Mouse (Mus musculus) cortical plate, adult 2 months (tissue): ENCODE measurements around the gene Tmem86a. TPM values are rescaled to one million over a fixed set of nuclear protein-coding genes. Genes with fewer than 3 reads are reported as not detected.

ENCODE experiments used
- H3K27ac ChIP-seq: fragments of 200-500 bp; 2 replicates; pipeline ENCODE4 v1.5.1; 2012; ENCODE audit warnings: low read length, control low read depth, inconsistent platforms; ENCODE audit not compliant: insufficient read depth
- H3K4me1 ChIP-seq: fragments of 200-500 bp; 2 replicates; pipeline ENCODE4 v1.6.1; 2011; ENCODE audit warnings: low read length; ENCODE audit not compliant: control insufficient read depth, insufficient read depth
- H3K4me3 ChIP-seq: fragments of 200-500 bp; 2 replicates; pipeline ENCODE4 v1.5.1; 2011; ENCODE audit warnings: mild to moderate bottlenecking, low read length, control low read depth; ENCODE audit not compliant: insufficient read depth
- CTCF ChIP-seq: fragments of 200-500 bp; IDR thresholded peaks from 2 replicates; pipeline ENCODE4 v1.5.1; 2011; ENCODE audit warnings: mild to moderate bottlenecking, control low read depth, low read length; ENCODE audit not compliant: insufficient read depth; ENCODE audit errors: extremely low read depth
- POLR2A ChIP-seq: fragments of 200-500 bp; IDR thresholded peaks from 2 replicates; pipeline ENCODE4 v1.6.1; 2011; ENCODE audit warnings: mild to moderate bottlenecking, low read length, control low read depth; ENCODE audit not compliant: insufficient read depth; ENCODE audit errors: extremely low read depth
- polyA plus RNA-seq: library from polyadenylated mRNA; depleted of rRNA; stranded (reverse); fragments of >200 nt; gene quantifications from 2 replicates; pipeline ENCODE4 v1.2.3, GENCODE M21; 2012; rRNA removed

Gene Tmem86a
- polyA plus RNA-seq, 1 experiment: 22.5 TPM

DNA sequence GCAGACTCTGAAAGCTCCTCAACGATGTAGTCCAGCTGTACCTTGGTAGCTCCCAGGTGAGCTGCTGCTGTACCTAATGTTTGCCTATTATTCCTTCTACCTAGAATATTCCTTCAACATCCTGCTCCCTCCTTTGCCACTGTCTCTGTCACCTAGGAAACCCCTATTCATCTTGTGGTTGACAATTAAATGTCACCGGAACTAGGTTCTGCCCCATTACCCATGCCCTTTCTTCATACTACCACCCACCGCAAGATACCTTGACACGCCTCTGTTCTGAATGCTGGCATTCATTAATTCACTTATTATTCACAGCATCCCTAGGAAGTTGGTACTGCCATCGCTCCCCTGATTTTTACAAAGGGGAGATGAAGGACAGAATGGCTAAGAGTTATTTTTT is 43.5 kb downstream of the Tmem86a start:
- peaks cover 8% of the 10 kb centered on the region for H3K4me1 ChIP-seq
- no peak overlapping the region for H3K27ac ChIP-seq
- no peak overlapping the region for H3K4me3 ChIP-seq
- TF ChIP-seq CTCF (no peak), POLR2A (no peak)

DNA sequence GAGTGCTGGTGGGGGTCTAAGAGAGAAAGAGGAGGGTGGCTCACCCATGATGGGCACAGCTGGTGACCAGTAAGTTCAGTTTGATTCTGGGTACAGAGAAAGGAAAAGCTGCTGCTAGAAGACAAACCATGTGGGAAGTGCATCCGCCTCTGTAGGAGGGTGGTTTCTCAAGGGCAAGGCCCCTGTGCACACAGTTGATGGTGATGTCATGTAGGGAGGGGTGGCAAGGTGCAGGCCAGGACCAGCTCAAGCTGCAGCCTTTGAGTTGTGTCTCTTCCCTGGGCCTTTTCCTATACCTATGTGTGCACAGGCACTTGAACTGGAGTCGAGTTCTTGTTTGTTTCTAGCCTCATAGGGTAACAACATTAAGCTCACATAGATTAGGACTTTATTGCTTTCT is 44.6 kb downstream of the Tmem86a start:
- Histone ChIP-seq H3K4me3 (no peak overlapping the region), H3K4me1 (peaks cover 14% of the 10 kb centered on the region), H3K27ac (no peak overlapping the region)
- no peak for TF ChIP-seq POLR2A
- TF ChIP-seq CTCF: no peak

DNA sequence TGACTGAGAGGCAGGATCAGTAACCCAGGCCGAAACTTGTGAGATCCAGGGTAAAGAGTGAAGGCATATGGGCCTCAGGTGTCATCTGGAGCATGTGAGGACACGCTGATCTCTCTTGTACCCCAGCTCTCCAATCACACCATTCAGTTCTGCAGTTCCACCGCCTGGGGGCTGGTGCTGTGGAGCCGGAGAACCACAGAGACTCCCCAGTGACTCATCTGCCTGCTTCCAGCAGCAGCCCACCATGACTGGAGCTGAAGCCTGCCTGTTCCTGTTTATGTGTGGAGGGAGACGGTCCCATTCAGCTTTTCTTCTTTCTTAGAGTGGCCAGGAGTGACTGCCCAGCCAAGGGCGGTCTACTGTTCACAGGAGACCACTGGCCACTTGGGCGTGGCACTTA is 47.6 kb downstream of the Tmem86a start:
- no peak for TF ChIP-seq POLR2A
- TF ChIP-seq CTCF: 0 out of 2 replicates have a peak, but pooled peaks have one; percentile 17
- 0 out of 2 replicates have a peak overlapping the region, but pooled peaks have one; percentile 10 for H3K27ac ChIP-seq

DNA sequence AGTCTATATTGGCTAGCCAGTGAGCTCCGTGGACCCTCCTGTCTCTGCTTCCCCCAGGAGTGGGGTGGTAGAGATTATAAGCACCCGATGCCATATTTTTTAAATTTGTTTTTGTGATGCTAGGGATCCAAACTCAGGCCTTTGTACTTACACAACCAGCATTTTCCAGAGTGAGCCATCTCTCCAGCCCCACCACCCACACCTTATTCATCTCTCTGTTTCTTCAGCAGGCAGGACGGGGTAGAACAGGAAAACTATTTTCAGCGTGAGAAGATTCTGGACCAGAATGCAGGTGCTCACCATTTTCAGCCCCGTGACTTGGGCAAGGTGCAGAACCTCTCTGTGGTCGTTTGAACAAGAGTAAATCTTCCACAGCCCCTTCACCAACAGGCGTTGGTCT is 48.9 kb downstream of the Tmem86a start:
- TF ChIP-seq POLR2A (no peak), CTCF (no peak)
- H3K27ac ChIP-seq: peak overlapping the region; percentile 10; the same call in 1 of the 2 replicates
- H3K4me3 ChIP-seq: no peak overlapping the region
- H3K4me1 ChIP-seq: peaks cover 17% of the 10 kb centered on the region

More for the DNA sequence above, 47.6 kb downstream of the Tmem86a start:
- H3K4me1 ChIP-seq: peaks cover 17% of the 10 kb centered on the region
- H3K4me3 ChIP-seq: no peak overlapping the region

DNA sequence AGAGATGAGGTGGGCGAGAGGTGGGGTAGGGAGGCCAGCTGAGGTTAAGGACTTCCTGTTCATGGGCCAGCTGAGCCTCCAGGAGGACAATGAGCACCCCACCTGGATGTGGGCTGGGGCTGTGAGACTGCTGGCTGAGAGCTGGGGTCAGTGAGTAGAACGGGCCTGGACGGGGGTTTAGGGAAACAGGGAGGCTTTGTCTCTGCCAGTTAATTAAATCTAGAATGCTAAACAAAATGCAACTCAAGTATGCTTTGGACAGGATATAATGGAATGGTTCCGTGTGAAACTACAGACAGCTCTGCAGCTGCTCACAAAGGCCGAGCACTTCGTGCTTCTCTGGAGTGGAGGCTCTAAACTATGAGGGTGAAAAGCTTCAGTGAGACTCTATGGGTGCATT is 50.2 kb downstream of the Tmem86a start:
- no peak for TF ChIP-seq POLR2A
- TF ChIP-seq CTCF: no peak
- Histone ChIP-seq H3K4me3 (no peak overlapping the region), H3K27ac (no peak overlapping the region), H3K4me1 (peaks cover 17% of the 10 kb centered on the region)

DNA sequence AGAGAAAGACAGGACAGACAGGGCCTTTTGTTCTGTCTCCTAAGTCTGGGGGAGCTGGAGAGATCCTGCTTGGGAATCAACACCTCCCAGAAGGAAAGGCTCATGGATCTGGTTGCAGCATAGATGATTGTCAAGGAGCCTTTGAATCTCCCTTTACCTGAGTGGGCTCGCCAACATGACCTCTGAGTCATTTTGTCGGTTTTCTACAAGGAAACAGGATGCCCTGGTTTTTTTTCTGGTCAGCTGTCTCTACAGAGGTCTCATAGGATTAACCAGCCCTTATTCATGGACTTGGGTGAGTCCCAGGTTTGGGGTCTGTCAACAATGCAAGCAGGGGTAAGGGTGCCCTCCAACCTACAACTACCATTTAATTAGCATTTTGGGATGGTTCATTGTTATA is 52.6 kb downstream of the Tmem86a start:
- H3K4me1 ChIP-seq: peaks cover 16% of the 10 kb centered on the region
- TF ChIP-seq CTCF (no peak), POLR2A (no peak)

DNA sequence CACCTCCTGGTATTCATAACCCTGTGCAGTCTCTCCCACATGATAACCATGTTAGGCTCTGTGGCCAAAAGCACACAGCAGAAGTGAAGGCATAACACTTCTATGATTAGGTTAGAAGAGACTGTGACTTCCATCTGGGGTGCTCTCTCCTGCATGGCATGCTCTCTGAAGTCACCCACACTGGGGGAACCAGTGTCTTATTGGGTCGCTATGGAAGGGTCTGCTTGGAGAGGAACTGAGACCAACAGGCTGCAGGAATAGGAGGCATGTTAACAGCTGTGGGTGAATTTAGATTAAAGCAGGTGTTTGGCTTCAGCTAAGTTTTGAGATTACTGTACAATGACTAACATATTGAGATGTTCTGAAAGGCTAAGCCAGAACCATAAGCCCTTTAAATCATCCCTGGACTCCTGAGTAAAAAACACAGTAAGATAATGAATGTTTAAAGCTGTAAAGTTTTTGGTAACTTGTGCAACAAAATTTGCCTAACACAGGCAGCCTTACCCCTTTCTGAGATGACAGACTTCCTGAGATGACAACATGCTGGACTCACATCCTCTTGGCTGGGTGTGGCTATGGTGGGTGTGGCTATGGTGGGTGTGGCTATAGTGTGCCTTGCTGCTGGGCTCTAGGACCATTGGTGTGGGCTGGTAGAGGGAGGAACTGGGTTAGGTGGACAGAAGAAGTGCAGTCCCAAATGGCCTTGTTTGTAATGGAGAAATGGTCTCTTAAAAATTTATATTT is 53.4 kb downstream of the Tmem86a start:
- H3K4me3 ChIP-seq: no peak overlapping the region
- H3K4me1 ChIP-seq: peaks cover 10% of the 10 kb centered on the region
- no peak overlapping the region for H3K27ac ChIP-seq
- TF ChIP-seq POLR2A (no peak), CTCF (no peak)

More for the DNA sequence above, 52.6 kb downstream of the Tmem86a start:
- Histone ChIP-seq H3K4me3 (no peak overlapping the region), H3K27ac (no peak overlapping the region)

Other genes starting within 250 kb of the Tmem86a start
- 392 and 402 TPM in 2 replicates for gene Ldha, start 209.1 kb upstream of the Tmem86a start, polyA plus RNA-seq
- gene Ldhc, start 189.4 kb upstream of the Tmem86a start, polyA plus RNA-seq: 0.08 TPM in 1 of 2 replicates, not detected in the other
- gene Tsg101, start 130.6 kb upstream of the Tmem86a start, polyA plus RNA-seq: 61.9 and 67.3 TPM in 2 replicates
- 7.1 and 7.8 TPM in 2 replicates for gene Uevld, start 92.1 kb upstream of the Tmem86a start, polyA plus RNA-seq
- not detected in 2 replicates for gene Gm9999, start 67.0 kb upstream of the Tmem86a start, polyA plus RNA-seq
- gene Spty2d1, start 42.2 kb upstream of the Tmem86a start, polyA plus RNA-seq: 6.8 and 7.2 TPM in 2 replicates
- 205 and 221 TPM in 2 replicates for gene Ptpn5, start 83.1 kb downstream of the Tmem86a start, polyA plus RNA-seq
- not detected in 2 replicates for gene Mrgpra6, start 154.3 kb downstream of the Tmem86a start, polyA plus RNA-seq
- gene Mrgpra9, start 202.2 kb downstream of the Tmem86a start, polyA plus RNA-seq: not detected in 2 replicates